Mouse (Mus musculus): Measurements from ENCODE around the gene Astn1. TPM values are rescaled to one million over a fixed set of nuclear protein-coding genes. Genes with fewer than 3 reads are reported as not detected.

The Astn1 gene
- total and polyA plus RNA-seq, 3 experiments, result 0.35 to 0.42 TPM; not detected in 1

DNA sequence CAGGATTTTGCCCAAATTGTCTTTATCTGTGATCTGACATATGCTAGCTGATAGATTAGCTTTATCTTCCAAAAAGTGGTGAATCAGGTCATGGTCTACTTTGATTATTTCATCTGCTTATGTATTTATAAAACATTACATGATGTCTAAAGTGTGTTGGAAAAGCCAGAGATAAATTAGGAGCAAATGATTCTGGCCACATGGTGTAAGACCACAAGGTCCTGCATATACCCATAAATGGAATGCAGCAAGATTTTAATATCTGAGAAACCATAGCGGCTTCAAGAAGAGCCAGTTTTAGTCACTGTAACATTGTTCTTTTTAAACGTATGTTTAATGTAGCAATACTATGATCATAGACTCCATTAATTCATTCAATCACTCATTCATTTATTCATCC is 23.2 kb downstream of the Astn1 start:
- no peak overlapping the region for H3K4me3 ChIP-seq (replicated peaks in 1 of 3; ENCODE audit: low read depth in 2 of 3, low read length in 2 of 3, poor library complexity in 1 of 3)
- no peak overlapping the region for H3K9ac ChIP-seq (ENCODE audit: insufficient read depth, low read depth)
- H3K4me1 ChIP-seq (ENCODE audit: control insufficient read depth in 1 of 2, insufficient read depth in 2 of 2), result 0 out of 4 replicates have a peak, but pooled peaks cover 0 to 4% of the 10 kb centered on the region in 2 experiments
- DNase-seq (ENCODE audit: extremely low read depth), result no peak
- H3K27ac ChIP-seq (ENCODE audit: insufficient read depth, low read depth), result no peak overlapping the region
- H3K9me3 ChIP-seq (replicated peaks; ENCODE audit: low read length), result no peaks in the 10 kb centered on the region
- H3K36me3 ChIP-seq (replicated peaks in 1 of 2; ENCODE audit: control insufficient read depth in 1 of 2, insufficient read depth in 1 of 2, low read length in 1 of 2), result no peaks in the 10 kb centered on the region
- dilution Hi-C loops (cut with MboI; ENCODE audit: extremely low pct_ligation_motif_present, extremely low pct_unique_long_range_greater_than_20kb, low sequenced_read_pairs) (no loop called here), in situ Hi-C loops (cut with MboI; ENCODE audit: low pct_ligation_motif_present, low pct_unique_long_range_greater_than_20kb, low sequenced_read_pairs) (no loop called here)
- H3K79me2 ChIP-seq (replicated peaks; ENCODE audit: control insufficient read depth, extremely low read depth, insufficient read depth, poor library complexity, severe bottlenecking), result no peaks in the 10 kb centered on the region
- no peaks in the 10 kb centered on the region for H3K27me3 ChIP-seq (replicated peaks)
- TF ChIP-seq EP300 (IDR thresholded peaks at IDR 0.05; ENCODE audit: low read length) (no peak), RAD21 (IDR thresholded peaks at IDR 0.05; ENCODE audit: low read depth, low read length) (no peak)
- H3K4me2 ChIP-seq (ENCODE audit: insufficient read depth, low read depth, poor library complexity, severe bottlenecking), result no peak overlapping the region

DNA sequence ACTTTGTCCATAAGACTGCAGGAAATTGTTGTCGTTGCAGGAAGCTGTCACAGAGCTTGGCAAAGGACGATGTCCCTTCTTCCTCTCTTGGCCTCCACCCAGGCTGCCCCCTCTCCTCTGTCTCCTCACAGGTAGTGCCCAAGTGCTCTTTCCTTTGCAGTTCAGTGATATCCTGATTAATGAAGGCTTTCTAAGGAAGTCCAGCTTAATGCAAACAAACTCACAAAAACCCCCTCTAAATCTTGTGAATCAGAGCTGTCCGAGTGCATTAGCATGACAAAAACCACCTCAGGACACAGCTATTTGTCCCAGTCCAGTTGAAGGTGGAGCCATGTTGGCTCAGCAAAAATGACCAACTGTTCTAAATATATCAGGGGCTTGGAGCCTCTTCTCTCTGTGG is 24.7 kb downstream of the Astn1 start:
- DNase-seq (ENCODE audit: extremely low read depth), result no peak
- no peak overlapping the region for H3K27ac ChIP-seq (ENCODE audit: insufficient read depth, low read depth)
- H3K27me3 ChIP-seq (replicated peaks), result no peaks in the 10 kb centered on the region
- H3K9ac ChIP-seq (ENCODE audit: insufficient read depth, low read depth), result no peak overlapping the region
- no peak overlapping the region for H3K4me3 ChIP-seq (replicated peaks in 1 of 3; ENCODE audit: low read depth in 2 of 3, low read length in 2 of 3, poor library complexity in 1 of 3)
- H3K4me1 ChIP-seq (ENCODE audit: control insufficient read depth in 1 of 2, insufficient read depth in 2 of 2), result 0 out of 4 replicates have a peak, but pooled peaks cover 0 to 4% of the 10 kb centered on the region in 2 experiments
- TF ChIP-seq USF1 (IDR thresholded peaks at IDR 0.05; ENCODE audit: low read depth, low read length) (no peak), NRF1 (IDR thresholded peaks at IDR 0.05; ENCODE audit: low read depth, low read length) (no peak), JUND (conservative IDR thresholded peaks at IDR 0.05; ENCODE audit: low read depth, low read length) (no peak), TCF12 (IDR thresholded peaks at IDR 0.05; ENCODE audit: low read depth, low read length) (no peak), ZMIZ1 (IDR thresholded peaks at IDR 0.05; ENCODE audit: low read depth, low read length) (no peak), IRF4 (IDR thresholded peaks at IDR 0.05; ENCODE audit: low read depth, low read length) (no peak), CHD1 (IDR thresholded peaks at IDR 0.05; ENCODE audit: low read depth, low read length) (no peak), MAZ (IDR thresholded peaks at IDR 0.05; ENCODE audit: low read depth, low read length) (no peak), BHLHE40 (IDR thresholded peaks at IDR 0.05; ENCODE audit: low read depth, low read length) (no peak), TBP (conservative IDR thresholded peaks at IDR 0.05; ENCODE audit: low read depth, low read length) (no peak), EP300 (IDR thresholded peaks at IDR 0.05; ENCODE audit: low read length) (no peak), CHD2 (IDR thresholded peaks at IDR 0.05; ENCODE audit: low read length) (no peak)
- no peaks in the 10 kb centered on the region for H3K9me3 ChIP-seq (replicated peaks; ENCODE audit: low read length)
- in situ Hi-C loops (cut with MboI; ENCODE audit: low pct_ligation_motif_present, low pct_unique_long_range_greater_than_20kb, low sequenced_read_pairs) (no loop called here), dilution Hi-C loops (cut with MboI; ENCODE audit: extremely low pct_ligation_motif_present, extremely low pct_unique_long_range_greater_than_20kb, low sequenced_read_pairs) (no loop called here)
- no peaks in the 10 kb centered on the region for H3K36me3 ChIP-seq (replicated peaks in 1 of 2; ENCODE audit: control insufficient read depth in 1 of 2, insufficient read depth in 1 of 2, low read length in 1 of 2)
- no peaks in the 10 kb centered on the region for H3K79me2 ChIP-seq (replicated peaks; ENCODE audit: control insufficient read depth, extremely low read depth, insufficient read depth, poor library complexity, severe bottlenecking)
- H3K4me2 ChIP-seq (ENCODE audit: insufficient read depth, low read depth, poor library complexity, severe bottlenecking), result no peak overlapping the region

DNA sequence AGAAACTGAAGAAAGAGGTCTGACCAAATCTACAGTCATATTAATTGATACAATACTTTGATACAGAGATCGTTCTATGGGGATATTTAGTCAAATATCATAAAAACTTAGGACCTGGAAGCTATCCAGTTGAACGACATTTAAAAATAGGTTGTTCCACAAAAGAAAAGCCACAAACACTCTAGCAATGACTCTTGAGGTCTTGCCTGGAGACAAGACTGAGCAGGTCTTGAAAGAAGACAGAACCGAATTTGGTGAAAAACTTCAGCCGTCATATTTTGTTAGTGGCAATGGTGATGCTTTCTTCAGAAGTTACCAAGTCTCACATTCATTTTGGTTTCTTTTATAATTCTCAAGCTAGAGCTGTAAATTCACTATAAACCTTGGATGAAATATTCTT is 26.9 kb downstream of the Astn1 start:
- in situ Hi-C loops (cut with MboI; ENCODE audit: low pct_ligation_motif_present, low pct_unique_long_range_greater_than_20kb, low sequenced_read_pairs), result no loop called here
- no peak for DNase-seq (ENCODE audit: extremely low read depth)
- Histone ChIP-seq H3K27ac (ENCODE audit: insufficient read depth, low read depth) (no peak overlapping the region), H3K4me2 (ENCODE audit: insufficient read depth, low read depth, poor library complexity, severe bottlenecking) (no peak overlapping the region), H3K79me2 (replicated peaks; ENCODE audit: control insufficient read depth, extremely low read depth, insufficient read depth, poor library complexity, severe bottlenecking) (no peaks in the 10 kb centered on the region), H3K9ac (ENCODE audit: insufficient read depth, low read depth) (no peak overlapping the region), H3K4me3 (replicated peaks in 1 of 3; ENCODE audit: low read depth in 2 of 3, low read length in 2 of 3, poor library complexity in 1 of 3) (no peak overlapping the region), H3K27me3 (replicated peaks) (no peaks in the 10 kb centered on the region), H3K9me3 (replicated peaks; ENCODE audit: low read length) (no peaks in the 10 kb centered on the region), H3K4me1 (ENCODE audit: control insufficient read depth in 1 of 2, insufficient read depth in 2 of 2) (no peaks in the 10 kb centered on the region), H3K36me3 (replicated peaks in 1 of 2; ENCODE audit: control insufficient read depth in 1 of 2, insufficient read depth in 1 of 2, low read length in 1 of 2) (no peaks in the 10 kb centered on the region)
- dilution Hi-C loops (cut with MboI; ENCODE audit: extremely low pct_ligation_motif_present, extremely low pct_unique_long_range_greater_than_20kb, low sequenced_read_pairs), result no loop called here
- TF ChIP-seq MEF2A (IDR thresholded peaks at IDR 0.05; ENCODE audit: borderline replicate concordance, low read depth, low read length) (peak; percentile 70; the same call in 1 of the 2 replicates), IRF4 (IDR thresholded peaks at IDR 0.05; ENCODE audit: low read depth, low read length) (peak; percentile 60; the same call in 1 of the 2 replicates), SMC3 (IDR thresholded peaks at IDR 0.05; ENCODE audit: low read depth, low read length) (no peak), NRF1 (IDR thresholded peaks at IDR 0.05; ENCODE audit: low read depth, low read length) (no peak)

Measured in CH12.LX (cell line).